Mouse (Mus musculus) liver, embryonic 14.5 days (tissue): ENCODE data around the gene Gm10226. TPM values are rescaled to one million over a fixed set of nuclear protein-coding genes. Genes with fewer than 3 reads are reported as not detected.
A peak's percentile ranks its signal among the peaks of the same experiment; 100 is the strongest.
"Not testable (repeated sequence)": the region's sequence is repeated elsewhere in the genome, so short reads cannot be mapped to it uniquely, and the experiment has no call there.

Experiments
- ATAC-seq: fragments of 200-750 bp; cut with Nextera tagmentation; 2 replicates; pipeline ENCODE4 v1.8.0; 2017; ENCODE audit warnings: moderate number of reproducible peaks, mild to moderate bottlenecking, moderate library complexity; ENCODE audit not compliant: insufficient read depth
- DNase-seq, 3 experiments: peaks; one replicate each; pipeline ENCODE4 v3.0.0-alpha.2; 2012 to 2013; ENCODE audit warnings: low read depth in 3 of 3, low spot score in 3 of 3
- H3K27ac ChIP-seq: fragments of 300-500 bp; sonication (generic); 2 replicates; pipeline ENCODE4 v1.5.1; 2014; ENCODE audit warnings: moderate library complexity, mild to moderate bottlenecking, control low read depth, inconsistent platforms
- H3K27me3 ChIP-seq: fragments of 300-500 bp; sonication (generic); 2 replicates; pipeline ENCODE4 v1.6.1; 2014; ENCODE audit warnings: mild to moderate bottlenecking, low read length, moderate library complexity; ENCODE audit not compliant: control insufficient read depth, insufficient read depth
- H3K36me3 ChIP-seq: fragments of 300-500 bp; sonication (generic); replicated peaks from 2 replicates; pipeline ENCODE4 v1.6.1; 2014; ENCODE audit warnings: low read depth; ENCODE audit not compliant: control insufficient read depth, insufficient read depth
- H3K4me1 ChIP-seq, 2 experiments: fragments of 200-500 bp in 1 of 2; fragments of 300-500 bp in 1 of 2; sonication (generic) in 1 of 2; replicated peaks; 2 replicates each; pipeline ENCODE4 v1.6.1; 2012 to 2014; ENCODE audit warnings: antibody characterized with exemption in 1 of 2, inconsistent platforms in 1 of 2, low read length in 1 of 2; ENCODE audit not compliant: control insufficient read depth in 2 of 2, insufficient read depth in 2 of 2
- H3K4me2 ChIP-seq: fragments of 300-500 bp; sonication (generic); 2 replicates; pipeline ENCODE4 v1.6.1; 2014; ENCODE audit warnings: low read depth, mild to moderate bottlenecking, control low read depth, moderate library complexity
- H3K4me3 ChIP-seq, 2 experiments: fragments of 200-500 bp in 1 of 2; fragments of 300-500 bp in 1 of 2; sonication (generic) in 1 of 2; 2 replicates each; pipeline ENCODE4 v1.5.1; 2012 to 2014; ENCODE audit warnings: low read depth in 2 of 2, low read length in 2 of 2, mild to moderate bottlenecking in 2 of 2, control low read depth in 1 of 2, inconsistent platforms in 1 of 2, moderate library complexity in 1 of 2; ENCODE audit not compliant: insufficient read depth in 1 of 2
- H3K9ac ChIP-seq: fragments of 300-500 bp; sonication (generic); replicated peaks from 2 replicates; pipeline ENCODE4 v1.6.1; 2014; ENCODE audit warnings: mild to moderate bottlenecking, control low read depth, moderate library complexity
- H3K9me3 ChIP-seq: fragments of 300-500 bp; sonication (generic); 2 replicates; pipeline ENCODE4 v1.6.1; 2016; ENCODE audit warnings: low read length, mixed read lengths; ENCODE audit not compliant: control insufficient read depth
- CTCF ChIP-seq: IDR thresholded peaks from 2 replicates; pipeline ENCODE4 v1.5.1; 2016; ENCODE audit warnings: antibody characterized with exemption, low read depth, control low read depth
- EP300 ChIP-seq: IDR thresholded peaks from 2 replicates; pipeline ENCODE4 v1.6.1; 2016; ENCODE audit warnings: antibody characterized with exemption, low read depth
- WGBS: fragments of 180-500 bp; shearing (Covaris S2); extraction: QIAGEN DNeasy Blood & Tissue Kit; methylation state at CpG from one replicate; pipeline ENCODE4 v1.1.7; 2014; ENCODE audit not compliant: insufficient replicate concordance; 5-methylcytosine and 5-hydroxymethylcytosine counted together
- polyA plus RNA-seq, 2 experiments: library from polyadenylated mRNA; depleted of rRNA in 1 of 2; stranded (reverse) in 1 of 2; unstranded in 1 of 2; fragments of >200 nt; fragmentation: Nextera tagmentation in 1 of 2; extraction: Ambion mirVana in 1 of 2; gene quantifications; 2 replicates each; pipeline versions ENCODE4 v1.2.1 to v1.2.3; 2012 to 2014

Gm10226 gene
- polyA plus RNA-seq, 2 experiments: 2.3 to 5.0 TPM

GRCm38 (mm10) chr17:21679273-21680018 lies 12.2 kb upstream of the Gm10226 start:
- DNase-seq: peak; percentile 93 to 95 (median 93)
- Histone ChIP-seq H3K4me3 (peak overlapping the region; percentile 65 to 98), H3K36me3 (no peaks in the 10 kb centered on the region; the same call in 1 of the 2 replicates), H3K4me1 (peaks cover 9 to 10% of the 10 kb centered on the region in 2 experiments), H3K27ac (peak overlapping the region; percentile 79), H3K27me3 (no peaks in the 10 kb centered on the region), H3K9me3 (no peaks in the 10 kb centered on the region), H3K4me2 (peak overlapping the region; percentile 74), H3K9ac (peak overlapping the region; percentile 59)
- TF ChIP-seq CTCF (peak; percentile 79), EP300 (no peak)
- 2% methylated on average over 9 of the region's 9 CpGs for WGBS
- ATAC-seq: peak; percentile 100

- H3K36me3 ChIP-seq, H3K27me3 ChIP-seq, H3K9me3 ChIP-seq, H3K27ac ChIP-seq: not testable (repeated sequence)
- H3K4me3 ChIP-seq: peak overlapping the region; percentile 65 to 98
- DNase-seq (peak in 1 of 3 experiments; percentile 23), ATAC-seq (peak; percentile 78)
- WGBS: 0% methylated on average over 10 of the region's 10 CpGs
- peaks cover 9 to 10% of the 10 kb centered on the region in 2 experiments for H3K4me1 ChIP-seq
- H3K4me2 ChIP-seq: peak overlapping the region; percentile 74
- H3K9ac ChIP-seq: peak overlapping the region; percentile 59
Measured at GRCm38 (mm10) chr17:21680019-21680376, 11.7 kb upstream of the Gm10226 start.

GRCm38 (mm10) chr17:21693342-21693741 lies 1.7 kb downstream of the Gm10226 start:
- 61% methylated on average over 3 of the region's 3 CpGs for WGBS
- Histone ChIP-seq H3K4me2 (no peak overlapping the region), H3K9ac (no peak overlapping the region), H3K4me1 (no peaks in the 10 kb centered on the region), H3K4me3 (no peak overlapping the region), H3K27ac (no peak overlapping the region), H3K27me3 (no peaks in the 10 kb centered on the region), H3K36me3 (peaks cover 8% of the 10 kb centered on the region; the same call in 1 of the 2 replicates), H3K9me3 (no peaks in the 10 kb centered on the region)
- TF ChIP-seq CTCF: no peak
- no peak for TF ChIP-seq EP300
- ATAC-seq (no peak), DNase-seq (no peak)

GRCm38 (mm10) chr17:21696073-21696472 lies 4.4 kb downstream of the Gm10226 start:
- Histone ChIP-seq H3K27ac (no peak overlapping the region), H3K4me2 (no peak overlapping the region), H3K36me3 (0 out of 2 replicates have a peak, but pooled peaks cover 2% of the 10 kb centered on the region), H3K4me3 (no peak overlapping the region), H3K9ac (no peak overlapping the region), H3K9me3 (no peaks in the 10 kb centered on the region), H3K27me3 (no peaks in the 10 kb centered on the region), H3K4me1 (no peaks in the 10 kb centered on the region; a peak in 2 of 4 replicates)
- TF ChIP-seq CTCF (no peak), EP300 (no peak)
- no peak for DNase-seq
- peak; percentile 41; the same call in 1 of the 2 replicates for ATAC-seq

- DNase-seq: peak; percentile 81 to 85 (median 84)
- peak overlapping the region; percentile 63 for H3K9ac ChIP-seq
- no peak for TF ChIP-seq CTCF
- TF ChIP-seq EP300: peak; percentile 94
- no peaks in the 10 kb centered on the region for H3K27me3 ChIP-seq
- ATAC-seq: peak; percentile 98
- H3K27ac ChIP-seq: peak overlapping the region; percentile 80
- peak overlapping the region; percentile 75 for H3K4me2 ChIP-seq
- H3K36me3 ChIP-seq: no peaks in the 10 kb centered on the region
- WGBS: 8% methylated on average over 5 of the region's 5 CpGs
- peak overlapping the region in 1 of 2 experiments; percentile 25; a peak in 2 of 4 replicates for H3K4me3 ChIP-seq
- H3K4me1 ChIP-seq: peaks cover 29 to 30% of the 10 kb centered on the region in 2 experiments
- H3K9me3 ChIP-seq: no peaks in the 10 kb centered on the region
Measured at GRCm38 (mm10) chr17:21702281-21703240, 10.9 kb downstream of the Gm10226 start.
